Mouse (Mus musculus) spleen, embryonic (tissue): Measurements from ENCODE around the gene Dync1li2.

Experiments used
- CTCF ChIA-PET: fragments of 350-600 bp; sonication (Branson Sonifier 250); formaldehyde crosslinking; loops from one replicate; lab custom pipeline; 2022; lab: Charles Lee

Gene Dync1li2

DNA sequence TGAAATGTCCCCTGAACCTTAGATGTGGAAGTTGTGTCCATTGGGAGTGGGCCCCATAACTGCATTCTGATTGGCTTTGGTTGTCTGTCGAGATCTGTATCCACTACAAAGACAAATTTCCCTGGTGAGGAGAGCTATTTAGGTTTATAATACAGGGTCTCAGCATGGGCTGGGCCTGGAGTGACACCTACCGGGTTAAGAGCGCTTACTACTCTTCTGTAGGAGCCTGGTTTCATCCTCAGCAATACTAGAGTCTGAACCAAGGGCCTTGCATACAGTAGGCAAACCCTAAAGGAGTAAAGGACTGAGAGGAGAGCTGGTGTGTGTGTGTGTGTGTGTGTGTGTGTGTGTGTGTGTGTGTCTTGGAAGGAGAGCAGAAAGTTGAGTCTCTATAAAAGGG lies 28.6 kb downstream of the Dync1li2 start:
- CTCF ChIA-PET = no interaction called here

DNA sequence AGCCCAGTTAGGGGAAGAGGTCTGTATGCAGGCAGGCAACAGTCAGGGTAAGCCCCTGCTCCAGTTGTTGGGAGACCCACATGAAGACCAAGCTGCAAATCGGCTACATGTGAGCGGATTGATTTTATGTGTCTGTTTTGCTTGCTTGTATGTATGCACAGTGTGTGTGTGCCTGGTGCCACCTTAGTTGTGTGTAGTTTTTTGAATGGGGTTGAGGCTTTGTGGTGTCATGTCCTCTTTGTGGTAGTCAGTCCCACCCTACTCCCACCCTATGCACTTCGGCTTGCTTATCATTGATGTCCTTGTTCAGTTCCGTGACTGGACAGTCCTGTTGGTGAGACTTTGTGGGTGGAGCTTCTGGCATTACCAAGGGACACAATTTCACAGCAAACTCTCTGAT lies 29.1 kb downstream of the Dync1li2 start:
- CTCF ChIA-PET = no interaction called here

DNA sequence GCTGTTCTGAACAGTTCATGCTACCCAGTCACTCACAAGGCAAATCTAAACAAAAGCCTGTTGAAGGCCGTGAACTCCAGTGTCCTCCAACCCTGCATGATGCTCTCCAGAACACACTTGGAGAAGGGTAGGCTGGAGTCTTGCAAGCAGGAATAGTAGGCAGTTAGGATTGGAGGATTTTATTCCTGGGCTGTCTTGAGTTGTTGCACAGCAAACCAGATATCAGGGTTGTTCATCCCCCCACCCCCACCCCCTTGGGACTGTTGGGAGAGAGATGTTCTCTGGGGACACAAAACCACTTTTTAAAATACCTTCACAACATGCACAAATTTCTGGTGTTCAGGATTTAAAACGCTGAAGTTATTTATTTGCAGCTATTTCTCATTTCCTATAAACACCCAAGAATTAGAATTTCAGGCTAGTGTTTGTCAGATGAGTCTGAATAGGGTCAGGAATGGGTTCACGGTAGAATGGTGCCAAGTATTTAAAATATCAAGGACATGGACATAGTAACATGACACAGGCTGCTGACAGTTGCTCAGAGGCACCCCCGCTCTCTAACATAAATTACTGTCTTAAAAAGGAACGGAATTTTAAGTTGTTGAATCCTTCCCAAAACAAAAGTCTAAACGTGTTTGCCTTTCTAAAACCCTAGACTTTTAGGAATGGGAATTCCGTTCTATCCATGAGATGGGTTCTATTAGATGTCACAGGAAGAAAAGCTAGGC lies 29.9 kb downstream of the Dync1li2 start:
- CTCF ChIA-PET = no interaction called here

DNA sequence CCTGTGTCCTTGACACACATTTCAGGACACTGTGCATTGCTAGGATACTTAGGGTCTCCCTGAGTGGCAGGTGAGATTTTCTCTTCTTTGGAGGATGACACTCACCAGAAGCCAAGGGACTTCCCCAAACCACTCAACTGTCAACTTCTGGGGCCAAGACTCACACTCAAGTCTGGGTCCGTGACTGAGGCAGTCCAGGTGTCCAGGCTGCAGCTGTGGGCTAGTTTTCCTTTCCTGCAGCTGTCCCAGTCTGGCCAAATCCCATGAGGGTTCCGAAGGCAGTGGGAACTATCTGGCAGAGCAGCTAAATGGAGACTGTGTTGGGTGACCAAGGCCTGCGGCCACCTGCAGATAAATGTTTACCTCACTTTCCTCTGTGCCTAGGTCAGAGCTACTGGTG lies 30.9 kb downstream of the Dync1li2 start:
- CTCF ChIA-PET = no interaction called here

DNA sequence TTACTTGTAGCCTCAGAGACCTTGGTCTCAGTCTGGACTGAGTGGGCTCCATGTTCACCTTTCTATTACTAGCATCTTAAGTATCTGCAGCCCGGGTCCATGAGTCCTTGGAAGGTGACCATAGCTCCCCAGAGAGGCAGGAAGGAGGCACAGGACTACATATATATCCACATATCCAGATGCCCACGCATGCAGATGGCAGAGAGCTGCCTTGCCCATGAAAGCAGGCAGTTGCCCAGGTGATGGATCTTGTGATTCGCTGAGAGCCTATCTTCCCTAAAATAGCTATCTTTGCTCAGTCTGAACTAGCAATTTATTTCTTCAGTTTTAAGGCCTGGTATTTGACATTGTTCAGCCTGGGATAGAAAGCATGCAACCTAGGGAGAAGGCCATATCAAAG lies 31.4 kb downstream of the Dync1li2 start:
- CTCF ChIA-PET = no interaction called here

DNA sequence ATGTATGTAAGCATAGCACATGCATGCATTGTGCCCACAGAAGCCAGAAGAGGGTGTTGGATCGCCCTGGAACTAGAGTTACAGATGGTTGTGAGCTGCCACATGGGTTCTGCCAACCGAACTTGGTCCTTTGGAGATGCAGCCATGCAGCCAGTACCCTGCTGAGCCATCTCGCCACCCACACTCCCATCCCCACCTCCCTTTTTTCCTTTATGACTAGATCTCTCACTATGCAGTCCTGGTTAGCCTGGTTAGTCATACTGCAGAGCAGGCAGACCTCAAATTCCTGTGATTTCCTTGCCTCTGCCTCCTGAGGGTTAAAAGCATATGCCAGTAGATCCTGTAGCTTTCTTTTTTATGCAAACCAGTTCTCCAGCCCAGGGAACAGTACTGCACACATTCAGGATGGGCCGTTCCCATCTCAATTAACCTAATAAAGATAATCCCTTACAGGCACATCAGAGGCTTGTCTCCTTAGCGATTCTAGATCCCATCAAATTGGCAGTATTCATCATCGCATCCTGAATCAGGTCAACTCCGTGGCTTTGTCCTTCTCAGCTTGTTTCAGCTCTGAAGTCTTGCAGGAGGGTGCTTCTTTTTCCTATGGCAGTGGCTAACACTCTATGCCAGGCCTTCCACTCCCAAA lies 32.1 kb downstream of the Dync1li2 start:
- CTCF ChIA-PET = no interaction called here

DNA sequence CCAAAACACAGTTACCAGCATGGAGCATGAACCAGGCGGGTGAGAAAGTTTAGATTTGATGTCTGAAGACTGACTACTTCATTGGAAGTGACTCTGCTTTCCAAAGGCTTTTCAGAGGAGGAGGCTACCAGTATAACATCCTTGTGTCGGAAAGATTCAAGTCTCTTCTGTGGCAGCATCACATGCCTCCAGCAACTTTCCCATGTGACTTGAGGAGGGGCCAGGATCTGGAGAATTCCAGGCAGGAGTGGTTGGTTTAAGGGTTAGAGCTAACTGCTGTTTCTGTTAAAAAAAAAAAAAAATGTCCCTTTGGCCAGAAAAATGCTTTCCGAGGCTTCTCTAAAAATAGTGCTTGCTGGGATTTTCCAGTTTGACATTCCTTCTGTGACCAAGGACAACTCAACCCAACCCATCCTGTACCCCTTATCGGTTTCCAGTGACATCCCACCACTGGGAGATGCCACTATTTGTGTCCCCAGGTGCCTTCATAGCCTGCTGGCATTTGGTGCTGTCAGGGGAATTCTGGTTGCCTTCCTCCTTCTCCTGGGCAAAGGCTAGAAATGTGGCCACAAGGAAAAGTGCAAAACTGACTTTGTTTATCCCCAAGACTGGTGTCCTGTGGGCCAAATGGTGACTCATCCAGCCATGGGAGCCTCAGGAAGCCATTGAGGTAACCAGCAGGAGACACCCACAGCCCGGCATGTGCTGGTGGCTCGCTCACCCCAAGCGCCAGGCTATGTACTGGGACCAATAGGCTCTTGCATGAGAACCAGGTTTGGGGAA lies 34.3 kb downstream of the Dync1li2 start:
- CTCF ChIA-PET = no interaction called here

DNA sequence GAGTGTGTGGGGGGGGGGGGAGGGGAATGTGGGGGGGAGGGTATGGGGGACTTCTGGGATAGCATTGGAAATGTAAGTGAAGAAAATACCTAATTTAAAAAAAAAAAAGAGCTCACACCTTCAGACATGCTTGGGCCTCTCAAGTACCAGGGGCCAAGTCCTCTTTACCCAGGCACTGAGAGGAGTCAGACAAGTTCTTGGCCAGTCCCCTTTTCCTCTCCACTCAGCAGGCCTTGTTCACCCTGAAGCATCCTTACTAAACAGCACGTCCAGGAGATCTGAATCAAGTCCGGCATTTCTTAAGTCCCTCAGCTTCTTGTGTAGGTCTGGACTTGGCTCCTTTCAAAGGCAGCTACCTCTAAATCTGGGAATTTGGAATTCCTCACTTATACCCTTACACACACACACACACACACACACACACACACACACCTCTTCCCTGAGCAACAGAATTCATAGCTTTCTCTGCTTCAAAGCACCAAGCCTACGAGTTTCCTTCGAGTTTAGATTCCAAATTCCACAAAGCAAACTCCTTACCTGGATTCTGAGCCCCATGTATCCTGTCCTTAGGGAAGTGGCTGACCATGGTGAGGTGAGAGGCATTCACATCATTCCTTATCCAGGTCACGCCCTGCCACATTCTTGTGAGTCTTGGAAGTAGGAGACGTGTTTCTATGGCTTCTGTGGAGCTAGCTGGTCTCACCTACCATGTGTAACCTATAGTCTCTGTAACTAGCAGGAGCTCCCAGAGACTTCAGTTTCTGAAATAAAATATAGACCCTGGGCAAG lies 36.3 kb downstream of the Dync1li2 start:
- CTCF ChIA-PET = no interaction called here

DNA sequence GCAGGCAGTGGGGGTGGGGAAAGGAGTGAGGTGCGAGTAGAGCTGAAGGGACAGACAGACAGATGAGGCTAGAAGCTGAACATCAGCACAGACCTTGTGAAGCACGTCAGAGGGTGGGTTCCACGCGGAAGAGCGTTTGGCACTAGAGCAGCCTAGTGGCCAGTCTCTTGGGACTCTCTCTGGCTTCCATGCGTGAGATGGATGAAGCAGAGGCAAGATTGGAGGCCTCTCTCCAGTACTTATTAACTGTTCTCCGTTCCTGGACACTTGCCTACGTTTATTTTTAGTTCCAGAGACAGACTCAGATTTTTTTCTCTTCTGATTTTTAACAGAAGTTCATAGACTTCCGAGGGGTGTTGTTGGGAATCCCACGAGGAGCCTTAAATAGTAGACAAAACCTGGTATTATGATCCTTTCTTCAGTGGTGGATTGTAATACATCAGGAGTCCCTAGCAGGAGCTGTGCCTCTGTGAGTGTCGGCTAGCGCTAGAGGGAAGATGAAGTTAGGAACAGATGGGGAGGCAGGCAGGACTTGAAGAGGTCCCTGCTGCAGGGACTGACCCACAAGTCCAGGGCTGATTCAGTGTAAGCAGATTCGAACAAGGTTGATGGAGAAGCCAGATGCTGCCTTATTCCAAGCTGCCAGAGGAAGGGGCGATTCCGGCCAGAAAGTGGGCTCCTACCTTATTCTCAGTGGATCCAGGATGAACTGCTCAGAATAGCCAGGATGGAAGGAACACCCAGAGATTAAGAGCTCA lies 37.2 kb downstream of the Dync1li2 start:
- CTCF ChIA-PET = no interaction called here

DNA sequence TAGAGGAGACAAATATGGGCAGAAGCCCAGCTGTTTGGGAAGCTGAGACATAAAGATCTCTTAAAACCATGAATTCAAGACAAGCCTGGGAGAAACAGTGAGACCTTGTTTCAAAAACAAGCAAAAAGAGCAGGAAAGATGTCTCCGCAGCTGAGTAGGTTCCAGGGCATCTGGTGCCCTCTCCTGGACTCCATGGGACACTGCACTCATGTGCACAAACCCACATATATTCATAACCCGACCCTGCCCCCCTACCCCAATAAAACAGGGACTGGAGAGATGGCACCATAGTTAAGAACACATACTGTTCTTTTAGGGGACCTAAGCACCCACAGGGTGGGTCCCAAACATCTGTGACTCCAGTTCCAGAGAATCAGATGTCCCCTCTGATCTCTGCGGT lies 39.3 kb downstream of the Dync1li2 start:
- CTCF ChIA-PET = no interaction called here

DNA sequence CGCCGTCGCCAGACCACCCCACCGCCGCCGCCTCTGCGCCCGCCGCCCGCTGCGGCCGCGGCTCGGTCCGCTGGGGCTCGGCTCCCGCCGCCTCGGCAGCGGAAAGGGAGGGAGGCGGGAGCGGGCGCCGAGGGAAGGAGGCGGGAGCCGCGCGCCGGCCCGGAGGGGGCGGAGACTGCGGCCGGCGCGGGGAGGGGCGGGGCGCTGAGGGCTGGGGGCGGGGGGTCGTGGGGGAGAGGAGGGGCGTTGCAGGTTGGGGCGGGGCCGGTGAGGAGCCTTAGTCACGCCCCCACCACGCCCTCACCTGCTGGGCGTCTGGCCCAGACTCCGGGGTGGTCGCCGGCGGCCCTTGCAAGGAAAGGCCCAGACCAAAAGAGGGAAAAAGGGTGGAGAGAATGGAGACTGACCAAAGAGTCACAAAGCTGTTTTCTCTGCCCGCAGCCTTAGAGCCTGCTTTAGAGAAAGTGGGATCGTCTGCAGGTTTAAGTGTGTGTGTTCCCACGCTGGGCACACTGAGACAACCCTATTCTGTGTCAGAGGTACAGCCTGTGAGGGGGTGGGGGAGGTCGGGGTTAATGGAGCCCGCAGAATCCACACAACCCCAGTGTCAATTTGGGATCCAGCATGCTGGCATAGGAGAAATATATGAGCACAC lies 47.0 kb downstream of the Dync1li2 start, which contains the start of gene Cmtm4:
Gene Cmtm4, minus strand, starts transcription at position 105 of the 655 bp plus-strand sequence.
- CTCF ChIA-PET = no interaction called here

DNA sequence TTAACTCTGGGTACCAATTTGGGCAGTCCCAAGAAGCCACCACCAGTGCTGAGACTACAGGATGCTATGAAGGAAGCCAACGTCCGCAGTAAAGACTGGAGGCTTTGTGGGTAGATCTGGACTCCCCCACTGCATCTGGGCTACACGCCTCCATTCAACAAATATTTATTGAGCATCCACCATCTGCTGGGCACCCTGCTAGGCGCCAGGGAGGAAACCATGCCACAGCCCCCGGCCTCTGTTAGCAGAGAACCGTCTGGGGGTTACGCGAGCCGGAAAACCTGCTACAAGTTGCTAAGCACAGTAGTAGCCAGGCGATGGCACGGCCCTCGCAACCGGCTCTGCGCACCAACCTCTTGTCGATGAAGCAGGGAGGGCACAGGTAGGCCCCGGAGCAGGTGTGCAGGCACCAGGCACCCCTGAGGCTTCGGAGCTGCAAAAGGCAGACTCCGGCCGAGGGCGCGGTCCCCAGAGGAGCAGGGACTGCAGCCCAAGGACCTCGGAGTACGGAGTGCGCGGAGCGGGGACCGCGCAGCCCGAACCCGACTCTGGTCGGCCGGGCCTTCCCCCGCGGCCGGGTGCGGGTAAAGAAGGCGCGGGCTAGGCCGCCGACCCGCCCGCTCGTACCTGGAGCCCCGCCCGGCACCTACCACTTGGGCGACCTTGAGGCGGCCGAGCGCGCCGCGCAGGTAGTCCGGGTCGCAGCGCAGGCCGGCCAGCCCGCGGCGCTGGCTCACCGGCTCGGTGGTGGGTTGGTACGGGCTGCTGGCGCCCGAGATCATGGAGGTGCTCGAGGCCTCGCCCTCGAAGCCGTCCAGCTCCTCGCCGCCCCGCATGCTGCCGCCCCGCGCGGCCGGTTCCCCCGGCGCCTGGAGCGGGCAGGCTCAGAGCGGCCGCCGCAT lies 47.8 kb downstream of the Dync1li2 start:
- CTCF ChIA-PET = no interaction called here

DNA sequence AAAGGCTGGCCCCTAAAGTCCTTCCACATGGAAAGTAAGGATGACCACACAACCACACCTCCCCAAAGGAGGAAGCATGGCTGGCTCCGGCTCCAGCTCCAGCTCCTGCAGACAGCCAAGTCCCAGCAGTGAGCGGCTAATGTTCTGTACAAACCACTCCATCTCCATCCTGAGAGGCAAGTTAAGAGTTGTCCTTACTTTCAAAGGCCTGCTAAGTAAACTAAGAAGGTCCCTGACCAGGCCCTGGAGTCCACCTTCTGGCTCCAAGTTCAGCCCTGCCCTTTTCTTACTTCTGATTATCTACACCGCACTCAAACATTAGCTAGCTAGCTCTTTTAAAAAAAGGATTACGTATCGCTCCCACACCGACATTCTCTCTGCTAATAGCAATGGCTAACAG lies 49.1 kb downstream of the Dync1li2 start:
- CTCF ChIA-PET = no interaction called here

DNA sequence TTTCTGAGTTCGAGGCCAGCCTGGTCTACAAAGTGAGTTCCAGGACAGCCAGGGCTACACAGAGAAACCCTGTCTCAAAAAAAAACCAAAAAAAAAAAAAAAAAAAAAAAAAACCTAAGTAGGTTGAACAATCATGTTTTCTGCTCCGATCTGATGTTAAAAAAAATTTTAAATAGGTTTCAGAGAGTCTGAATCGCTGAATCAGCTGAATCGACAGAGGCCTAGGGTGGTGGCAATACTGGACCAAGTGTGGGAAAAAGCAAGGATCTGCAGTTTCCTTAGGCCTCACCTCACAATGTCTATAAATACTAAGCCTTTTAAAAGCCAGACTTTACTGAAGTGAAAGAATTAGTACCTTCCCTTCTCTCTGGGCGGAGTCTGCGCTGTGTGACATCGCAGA lies 49.7 kb downstream of the Dync1li2 start:
- CTCF ChIA-PET = no interaction called here

DNA sequence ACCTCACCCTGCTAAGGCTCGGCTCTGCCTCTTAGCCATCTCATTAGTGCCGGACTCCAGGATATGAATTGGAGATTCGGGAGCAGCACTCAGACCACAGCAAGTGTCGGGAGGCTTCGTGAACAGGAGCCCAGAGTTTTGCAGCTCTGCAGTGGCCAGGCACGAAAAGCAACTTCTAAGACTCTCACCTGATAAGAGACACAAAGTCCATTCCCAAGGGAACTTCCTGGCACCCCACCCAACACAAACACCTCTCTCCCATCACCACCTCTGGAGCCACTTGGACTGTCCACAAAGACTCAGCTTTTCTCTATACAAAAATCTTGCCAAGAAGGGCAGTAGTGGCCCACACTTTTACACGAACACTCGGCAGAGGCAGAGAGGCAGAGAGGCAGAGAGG lies 52.6 kb downstream of the Dync1li2 start:
- CTCF ChIA-PET = no interaction called here

DNA sequence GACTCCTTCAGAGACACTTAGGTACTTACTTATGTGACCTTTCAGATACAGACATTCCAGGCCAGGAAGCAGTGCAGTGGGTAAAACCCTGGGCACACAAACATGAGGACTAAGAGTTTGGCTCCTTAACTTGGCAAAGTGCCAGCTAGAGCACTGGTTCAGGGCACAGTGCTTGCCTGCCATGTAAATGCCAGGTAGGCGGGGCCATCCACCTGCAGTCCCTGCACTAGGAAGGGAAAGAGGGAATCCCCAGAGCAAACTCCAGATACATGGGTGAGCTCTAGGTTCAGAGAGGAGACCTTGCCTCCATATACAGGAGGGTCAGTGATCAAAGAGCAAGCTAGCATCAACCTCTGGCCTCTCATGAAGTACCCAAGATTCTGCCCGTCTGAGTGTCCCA lies 54.9 kb downstream of the Dync1li2 start:
- CTCF ChIA-PET = interaction anchor here (0.8 kb wide), 1 partner anchor 13 kb away, joined by 5 read pairs; no protein-coding TSS in a partner anchor

DNA sequence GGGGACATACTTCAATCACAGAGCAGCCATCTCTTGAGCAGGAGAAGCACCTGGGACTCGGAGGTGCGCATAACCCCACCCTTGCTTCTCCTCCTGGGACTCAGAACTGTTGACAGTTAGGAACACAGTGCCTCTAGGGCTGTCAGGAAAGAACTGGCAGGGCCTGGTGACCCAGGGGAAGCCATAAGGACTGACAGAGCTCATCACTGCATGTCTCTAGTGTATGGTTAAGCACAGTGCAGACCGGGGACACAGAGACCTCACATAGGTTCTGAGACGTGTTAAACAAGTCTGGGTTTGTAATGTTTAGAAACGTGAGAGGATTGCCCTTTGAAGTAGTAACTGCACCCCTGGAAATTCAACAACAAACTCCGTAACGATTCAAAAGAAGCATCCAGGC lies 55.3 kb downstream of the Dync1li2 start:
- CTCF ChIA-PET = interaction anchor here (0.8 kb wide), 1 partner anchor 13 kb away, joined by 5 read pairs; no protein-coding TSS in a partner anchor

DNA sequence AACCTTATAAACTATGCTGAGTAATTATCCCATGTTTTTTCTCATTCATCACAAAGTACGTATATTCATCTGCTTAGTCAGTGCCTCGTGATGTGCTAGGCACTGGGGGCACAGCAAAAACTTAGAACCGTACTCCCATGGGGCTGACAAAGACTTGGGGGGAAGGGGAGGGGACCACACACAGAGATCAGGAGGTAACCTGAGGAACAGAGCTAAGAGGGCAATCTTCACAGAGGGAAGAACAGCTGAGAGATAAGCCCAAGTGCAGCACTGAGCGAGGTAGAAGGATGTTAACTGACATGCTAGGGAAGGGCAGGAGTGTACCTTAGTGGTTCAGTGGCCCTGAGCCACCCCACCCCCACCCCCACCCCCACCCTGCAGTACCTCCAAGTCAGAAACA lies 56.2 kb downstream of the Dync1li2 start:
- CTCF ChIA-PET = no interaction called here

DNA sequence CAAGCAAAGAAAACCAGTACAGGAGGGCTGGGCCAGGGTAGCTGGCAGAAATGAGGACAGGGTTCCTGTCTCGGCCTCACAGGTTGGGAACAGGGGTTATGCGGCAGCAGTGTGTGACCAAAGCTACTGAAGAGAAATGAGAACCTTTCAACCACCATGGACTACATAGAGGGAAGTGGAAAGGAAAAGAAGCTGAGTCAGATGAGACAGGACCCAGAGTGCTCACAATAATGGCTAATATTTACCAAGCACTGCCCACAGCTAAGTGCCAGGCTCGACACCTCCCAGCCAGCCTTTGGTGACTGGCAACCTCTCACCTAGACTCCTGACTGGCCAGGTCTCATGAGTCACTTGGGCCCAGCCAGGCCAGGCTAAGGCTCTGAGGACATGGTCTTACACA lies 58.9 kb downstream of the Dync1li2 start:
- CTCF ChIA-PET = no interaction called here
